Mouse (Mus musculus) limb, embryonic 11.5 days (tissue): ENCODE results near the gene Klhl5. TPM values are rescaled to one million over a fixed set of nuclear protein-coding genes. Genes with fewer than 3 reads are reported as not detected.
A peak's percentile ranks its signal among the peaks of the same experiment; 100 is the strongest.

Source experiments
- ATAC-seq: fragments of 200-750 bp; cut with Nextera tagmentation; 2 replicates; pipeline ENCODE4 v1.8.0; 2017; ENCODE audit warnings: low read depth; ENCODE audit not compliant: insufficient number of reproducible peaks, low FRiP score, low TSS enrichment
- DNase-seq: peaks from one replicate; pipeline ENCODE4 v3.0.0-alpha.2; 2015; ENCODE audit warnings: low spot score
- H3K27ac ChIP-seq: fragments of 300-500 bp; sonication (generic); replicated peaks from 2 replicates; pipeline ENCODE4 v1.5.1; 2014; ENCODE audit warnings: low read depth, mild to moderate bottlenecking, low read length
- H3K27me3 ChIP-seq: fragments of 300-500 bp; sonication (generic); 2 replicates; pipeline ENCODE4 v1.6.1; 2014; ENCODE audit warnings: mild to moderate bottlenecking, low read length, mixed read lengths; ENCODE audit not compliant: control insufficient read depth, insufficient read depth
- H3K36me3 ChIP-seq: fragments of 300-500 bp; sonication (generic); 2 replicates; pipeline ENCODE4 v1.6.1; 2014; ENCODE audit warnings: mild to moderate bottlenecking, low read length, moderate library complexity, mixed read lengths; ENCODE audit not compliant: control insufficient read depth, insufficient read depth
- H3K4me1 ChIP-seq: fragments of 300-500 bp; sonication (generic); 2 replicates; pipeline ENCODE4 v1.6.1; 2014; ENCODE audit warnings: low read length, mixed read lengths; ENCODE audit not compliant: control insufficient read depth, insufficient read depth
- H3K4me2 ChIP-seq: fragments of 300-500 bp; sonication (generic); 2 replicates; pipeline ENCODE4 v1.6.1; 2014; ENCODE audit warnings: low read depth, mild to moderate bottlenecking, moderate library complexity; ENCODE audit not compliant: severe bottlenecking
- H3K4me3 ChIP-seq: fragments of 300-500 bp; sonication (generic); 2 replicates; pipeline ENCODE4 v1.5.1; 2014; ENCODE audit warnings: low read depth, low read length
- H3K9ac ChIP-seq: fragments of 300-500 bp; sonication (generic); 2 replicates; pipeline ENCODE4 v1.6.1; 2014; ENCODE audit warnings: mild to moderate bottlenecking, low read length
- H3K9me3 ChIP-seq: fragments of 300-500 bp; sonication (generic); 2 replicates; pipeline ENCODE4 v1.6.1; 2016; ENCODE audit warnings: low read length; ENCODE audit not compliant: control insufficient read depth
- WGBS: fragments of 180-500 bp; shearing (Covaris S2); extraction: QIAGEN DNeasy Blood & Tissue Kit; methylation state at CpG from one replicate; pipeline ENCODE4 v1.1.7; 2014; 5-methylcytosine and 5-hydroxymethylcytosine counted together
- polyA plus RNA-seq: library from polyadenylated mRNA; unstranded; fragments of >200 nt; fragmentation: Nextera tagmentation; extraction: Ambion mirVana; gene quantifications from 2 replicates; pipeline ENCODE4 v1.2.1, GENCODE M21; 2014

Klhl5 gene
- polyA plus RNA-seq, 1 experiment from 2014 or later = 15.5 TPM

DNA sequence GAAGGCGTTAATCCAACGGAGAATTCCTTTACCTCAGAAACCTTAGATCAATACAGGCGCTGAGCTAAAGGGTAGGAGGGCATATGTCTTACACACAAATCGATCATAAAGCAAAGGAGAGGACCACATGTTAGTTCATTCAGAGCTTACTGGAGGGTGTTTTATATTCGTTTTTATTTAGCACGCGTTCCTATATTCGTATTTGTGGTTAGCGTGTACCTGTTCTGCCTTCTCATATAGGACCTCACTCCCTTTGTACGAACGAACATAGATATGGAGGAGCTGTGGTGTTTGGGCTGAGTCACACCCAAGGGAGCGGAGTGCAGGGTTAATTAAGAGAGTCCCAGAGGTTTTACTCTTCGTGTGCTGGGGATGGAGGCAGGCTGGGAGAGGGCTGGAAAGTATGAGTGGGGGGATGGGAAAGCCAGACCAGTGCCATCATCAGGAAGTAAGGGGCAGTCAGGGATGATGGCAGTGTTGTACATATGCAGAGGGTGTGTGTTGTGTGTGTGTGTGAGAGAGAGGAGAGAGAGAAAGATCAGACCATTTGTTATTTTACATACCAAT is 68.7 kb downstream of the Klhl5 start:
- 74% methylated on average over 13 of the region's 13 CpGs for WGBS

GRCm38 (mm10) chr5:65177026-65177514 is 69.7 kb downstream of the Klhl5 start:
- H3K36me3 ChIP-seq = no peaks in the 10 kb centered on the region
- ATAC-seq (peak; percentile 26; the same call in 1 of the 2 replicates), DNase-seq (no peak)

More for the DNA sequence above, 68.7 kb downstream of the Klhl5 start:
- H3K4me1 ChIP-seq = peaks cover 5% of the 10 kb centered on the region; the same call in 1 of the 2 replicates
- ATAC-seq (no peak), DNase-seq (no peak)
- no peak overlapping the region for H3K4me2 ChIP-seq
- no peak overlapping the region for H3K27ac ChIP-seq
- no peaks in the 10 kb centered on the region for H3K36me3 ChIP-seq
- H3K9me3 ChIP-seq = no peaks in the 10 kb centered on the region
- no peak overlapping the region for H3K9ac ChIP-seq
- H3K4me3 ChIP-seq = no peak overlapping the region
- no peaks in the 10 kb centered on the region for H3K27me3 ChIP-seq

DNA sequence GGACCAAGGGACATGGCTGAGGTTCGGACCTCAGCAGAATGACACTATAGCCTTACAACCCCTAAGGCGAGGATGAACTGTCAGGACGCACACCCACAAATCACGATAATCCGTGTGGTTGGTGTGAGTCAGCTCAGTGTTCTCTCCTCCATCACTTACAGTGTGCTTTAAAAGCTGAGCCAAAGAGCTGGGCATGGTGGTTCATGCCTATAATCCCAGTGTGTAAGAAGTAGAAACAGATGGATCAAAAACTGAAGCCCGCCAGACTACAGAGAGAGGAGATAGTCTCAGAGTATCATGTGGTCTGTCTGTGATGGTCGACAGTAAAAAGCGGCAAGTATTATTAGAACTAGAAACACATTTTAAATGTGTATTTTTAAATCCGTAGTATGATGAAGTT is 71.1 kb downstream of the Klhl5 start:
- H3K9me3 ChIP-seq = no peaks in the 10 kb centered on the region
- H3K27me3 ChIP-seq = no peaks in the 10 kb centered on the region
- WGBS = 93% methylated on average over 9 of the region's 9 CpGs
- H3K27ac ChIP-seq = no peak overlapping the region
- peaks cover 10% of the 10 kb centered on the region; the same call in 1 of the 2 replicates for H3K4me1 ChIP-seq
- no peak for DNase-seq
- H3K4me3 ChIP-seq = no peak overlapping the region
- no peak overlapping the region for H3K4me2 ChIP-seq
- no peaks in the 10 kb centered on the region for H3K36me3 ChIP-seq
- no peak for ATAC-seq
- H3K9ac ChIP-seq = no peak overlapping the region

More at GRCm38 (mm10) chr5:65177026-65177514, 69.7 kb downstream of the Klhl5 start:
- no peak overlapping the region for H3K27ac ChIP-seq
- no peak overlapping the region for H3K4me3 ChIP-seq
- no peak overlapping the region for H3K4me2 ChIP-seq
- peaks cover 10% of the 10 kb centered on the region; the same call in 1 of the 2 replicates for H3K4me1 ChIP-seq
- no peaks in the 10 kb centered on the region for H3K27me3 ChIP-seq
- WGBS = 65% methylated on average over 11 of the region's 11 CpGs
- no peak overlapping the region for H3K9ac ChIP-seq
- H3K9me3 ChIP-seq = no peaks in the 10 kb centered on the region

- no peak overlapping the region for H3K9ac ChIP-seq
- ATAC-seq = no peak
- no peak overlapping the region for H3K4me2 ChIP-seq
- DNase-seq = no peak
- no peak overlapping the region for H3K4me3 ChIP-seq
- H3K36me3 ChIP-seq = no peaks in the 10 kb centered on the region
- peaks cover 7% of the 10 kb centered on the region; the same call in 1 of the 2 replicates for H3K4me1 ChIP-seq
- H3K27ac ChIP-seq = no peak overlapping the region
- no peaks in the 10 kb centered on the region for H3K27me3 ChIP-seq
- no peaks in the 10 kb centered on the region for H3K9me3 ChIP-seq
- WGBS = 86% methylated on average over 21 of the region's 21 CpGs
These were observed 73.9 kb downstream of the Klhl5 start for GRCm38 (mm10) chr5:65181160-65181793.

DNA sequence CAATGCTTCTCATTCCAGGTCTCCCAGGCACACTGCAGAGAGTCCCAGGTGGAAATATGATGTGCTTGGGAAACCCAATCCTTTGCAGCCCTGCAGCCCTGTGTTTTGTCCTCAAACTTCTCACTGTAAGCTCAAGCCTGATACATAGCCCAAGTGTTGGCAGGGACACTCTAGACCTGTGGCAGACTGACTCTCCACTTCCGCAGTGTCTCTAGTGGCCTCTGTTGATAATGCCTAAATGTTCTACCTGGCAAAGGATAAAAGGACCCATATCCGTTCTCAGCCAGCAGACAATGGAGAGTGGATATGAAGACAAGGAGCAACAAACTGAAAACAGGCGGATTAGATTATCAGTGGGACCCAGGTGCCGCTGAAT is 74.4 kb downstream of the Klhl5 start:
- no peak overlapping the region for H3K4me3 ChIP-seq
- no peak for DNase-seq
- ATAC-seq = no peak

GRCm38 (mm10) chr5:65182268-65182667 is 74.9 kb downstream of the Klhl5 start:
- no peak overlapping the region for H3K9ac ChIP-seq

More for the DNA sequence above, 74.4 kb downstream of the Klhl5 start:
- Histone ChIP-seq H3K27me3 (no peaks in the 10 kb centered on the region), H3K27ac (no peak overlapping the region), H3K9me3 (no peaks in the 10 kb centered on the region), H3K4me1 (0 out of 2 replicates have a peak, but pooled peaks cover 5% of the 10 kb centered on the region), H3K9ac (no peak overlapping the region), H3K4me2 (no peak overlapping the region), H3K36me3 (no peaks in the 10 kb centered on the region)
- WGBS = 89% methylated on average over 4 of the region's 4 CpGs

DNA sequence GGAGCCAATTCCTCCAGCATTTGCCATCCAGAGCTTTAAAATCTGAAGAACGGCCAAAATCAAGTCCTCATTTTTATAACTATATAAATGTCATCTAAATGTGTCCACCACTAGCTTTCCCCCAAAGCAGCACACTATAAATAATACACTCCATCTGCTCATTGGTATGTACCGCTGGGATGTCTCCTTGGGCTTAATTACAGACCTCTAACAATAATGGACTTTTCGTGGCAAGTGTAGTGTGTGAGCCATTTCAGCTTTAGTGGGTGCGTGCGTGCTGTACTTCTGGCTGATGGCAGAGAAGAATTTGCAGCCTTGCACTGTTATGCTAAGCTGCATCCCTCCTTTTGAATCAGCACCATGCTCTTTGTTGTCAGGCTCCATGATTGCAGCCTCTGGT is 84.3 kb downstream of the Klhl5 start:
- H3K27ac ChIP-seq = no peak overlapping the region
- H3K4me1 ChIP-seq = no peaks in the 10 kb centered on the region
- H3K4me2 ChIP-seq = no peak overlapping the region
- 87% methylated on average over 5 of the region's 5 CpGs for WGBS
- H3K9ac ChIP-seq = no peak overlapping the region
- DNase-seq (no peak), ATAC-seq (no peak)
- H3K27me3 ChIP-seq = no peaks in the 10 kb centered on the region
- no peaks in the 10 kb centered on the region for H3K9me3 ChIP-seq
- H3K36me3 ChIP-seq = no peaks in the 10 kb centered on the region
- H3K4me3 ChIP-seq = no peak overlapping the region

More at GRCm38 (mm10) chr5:65182268-65182667, 74.9 kb downstream of the Klhl5 start:
- Histone ChIP-seq H3K27me3 (no peaks in the 10 kb centered on the region), H3K9me3 (no peaks in the 10 kb centered on the region), H3K36me3 (no peaks in the 10 kb centered on the region), H3K4me2 (no peak overlapping the region), H3K4me3 (no peak overlapping the region), H3K4me1 (0 out of 2 replicates have a peak, but pooled peaks cover 5% of the 10 kb centered on the region), H3K27ac (no peak overlapping the region)
- DNase-seq (no peak), ATAC-seq (no peak)
- 91% methylated on average over 1 of the region's 1 CpGs for WGBS

GRCm38 (mm10) chr5:65194441-65194840 is 87.1 kb downstream of the Klhl5 start:
- H3K4me3 ChIP-seq = no peak overlapping the region
- DNase-seq = no peak
- ATAC-seq = no peak
- H3K9me3 ChIP-seq = no peaks in the 10 kb centered on the region
- H3K9ac ChIP-seq = no peak overlapping the region
- no peaks in the 10 kb centered on the region for H3K27me3 ChIP-seq
- no peak overlapping the region for H3K4me2 ChIP-seq
- WGBS = 92% methylated on average over 9 of the region's 9 CpGs
- H3K36me3 ChIP-seq = no peaks in the 10 kb centered on the region
- H3K4me1 ChIP-seq = no peaks in the 10 kb centered on the region
- H3K27ac ChIP-seq = no peak overlapping the region
